Mouse (Mus musculus) lung, postnatal 0 days (tissue): ENCODE data around the gene Fshr.

Source experiments
- CTCF ChIP-seq: IDR thresholded peaks from 2 replicates; pipeline ENCODE4 v1.5.1; 2016; ENCODE audit warnings: antibody characterized with exemption, mild to moderate bottlenecking
- EP300 ChIP-seq: IDR thresholded peaks from 2 replicates; pipeline ENCODE4 v1.6.1; 2016; ENCODE audit warnings: antibody characterized with exemption, mild to moderate bottlenecking, control low read depth

GRCm38 (mm10) chr17:88998243-88998642, 202.2 kb downstream of the Fshr start:
- no peak for TF ChIP-seq CTCF
- TF ChIP-seq EP300: no peak
